Mouse (Mus musculus) midbrain, embryonic 10.5 days (tissue): ENCODE results near the gene Slc22a16. TPM values are rescaled to one million over a fixed set of nuclear protein-coding genes. Genes with fewer than 3 reads are reported as not detected.

Experiments
- DNase-seq: peaks from one replicate; pipeline ENCODE4 v3.0.0-alpha.2; 2017; ENCODE audit warnings: low spot score
- H3K27ac ChIP-seq: fragments of 300-500 bp; sonication (generic); replicated peaks from 2 replicates; pipeline ENCODE4 v1.5.1; 2016; ENCODE audit warnings: mild to moderate bottlenecking
- H3K27me3 ChIP-seq: fragments of 300-500 bp; sonication (generic); 2 replicates; pipeline ENCODE4 v1.6.1; 2016; ENCODE audit warnings: low read depth, mild to moderate bottlenecking; ENCODE audit not compliant: poor library complexity, severe bottlenecking
- H3K36me3 ChIP-seq: fragments of 300-500 bp; sonication (generic); 2 replicates; pipeline ENCODE4 v1.6.1; 2016; ENCODE audit warnings: mild to moderate bottlenecking, moderate library complexity
- H3K4me1 ChIP-seq: fragments of 300-500 bp; sonication (generic); 2 replicates; pipeline ENCODE4 v1.6.1; 2016
- H3K4me3 ChIP-seq: fragments of 300-500 bp; sonication (generic); 2 replicates; pipeline ENCODE4 v1.5.1; 2016; ENCODE audit warnings: mild to moderate bottlenecking, moderate library complexity
- H3K9me3 ChIP-seq: fragments of 300-500 bp; sonication (generic); replicated peaks from 2 replicates; pipeline ENCODE4 v1.6.1; 2016; ENCODE audit warnings: mild to moderate bottlenecking
- WGBS: fragments of 180-500 bp; shearing (Covaris S2); methylation state at CpG from one replicate; pipeline ENCODE4 v1.1.7; 2016; 5-methylcytosine and 5-hydroxymethylcytosine counted together
- polyA plus RNA-seq: library from polyadenylated mRNA; unstranded; fragments of >200 nt; fragmentation: Nextera tagmentation; extraction: Ambion mirVana; gene quantifications from 2 replicates; pipeline ENCODE4 v1.2.1, GENCODE M21; 2016

The Slc22a16 gene
- polyA plus RNA-seq, 1 experiment from 2014 or later, result not detected

GRCm38 (mm10) chr10:40629656-40630311 is 59.6 kb downstream of the Slc22a16 start, which contains the start of gene Ddo:
Ddo (plus strand) TSS chr10:40630011.
- 83% methylated on average over 8 of the region's 8 CpGs for WGBS
- H3K27me3 ChIP-seq, result no peaks in the 10 kb centered on the region
- H3K4me3 ChIP-seq, result no peak within 1 kb of the TSS
- H3K36me3 ChIP-seq, result no peaks in the 10 kb centered on the region
- DNase-seq, result no peak
- H3K9me3 ChIP-seq, result no peaks in the 10 kb centered on the region
- no peak within 1 kb of the TSS for H3K27ac ChIP-seq
- 0 out of 2 replicates have a peak, but pooled peaks cover 8% of the 10 kb centered on the region for H3K4me1 ChIP-seq

- no peaks in the 10 kb centered on the region for H3K36me3 ChIP-seq
These were observed 60.3 kb downstream of the Slc22a16 start for GRCm38 (mm10) chr10:40630457-40630856.

GRCm38 (mm10) chr10:40630961-40631360 is 60.8 kb downstream of the Slc22a16 start:
- DNase-seq, result no peak
- no peaks in the 10 kb centered on the region for H3K36me3 ChIP-seq
- 0 out of 2 replicates have a peak, but pooled peaks cover 8% of the 10 kb centered on the region for H3K4me1 ChIP-seq
- H3K27me3 ChIP-seq, result no peaks in the 10 kb centered on the region
- H3K27ac ChIP-seq, result no peak overlapping the region
- H3K4me3 ChIP-seq, result no peak overlapping the region
- no peaks in the 10 kb centered on the region for H3K9me3 ChIP-seq
- WGBS, result 85% methylated on average over 9 of the region's 9 CpGs

More at GRCm38 (mm10) chr10:40630457-40630856, 60.3 kb downstream of the Slc22a16 start:
- Histone ChIP-seq H3K27ac (no peak overlapping the region), H3K4me1 (0 out of 2 replicates have a peak, but pooled peaks cover 8% of the 10 kb centered on the region), H3K27me3 (no peaks in the 10 kb centered on the region), H3K4me3 (no peak overlapping the region), H3K9me3 (no peaks in the 10 kb centered on the region)
- WGBS, result 87% methylated on average over 5 of the region's 5 CpGs
- DNase-seq, result no peak

- Histone ChIP-seq H3K4me3 (no peak overlapping the region), H3K9me3 (no peaks in the 10 kb centered on the region), H3K36me3 (no peaks in the 10 kb centered on the region), H3K27me3 (no peaks in the 10 kb centered on the region), H3K4me1 (0 out of 2 replicates have a peak, but pooled peaks cover 8% of the 10 kb centered on the region), H3K27ac (no peak overlapping the region)
- DNase-seq, result no peak
- WGBS, result 93% methylated on average over 3 of the region's 3 CpGs
These were observed 62.0 kb downstream of the Slc22a16 start for GRCm38 (mm10) chr10:40632087-40632486.

GRCm38 (mm10) chr10:40637331-40637730 is 67.2 kb downstream of the Slc22a16 start:
- Histone ChIP-seq H3K36me3 (no peaks in the 10 kb centered on the region), H3K27ac (no peak overlapping the region), H3K4me1 (peaks cover 19% of the 10 kb centered on the region), H3K4me3 (no peak overlapping the region), H3K9me3 (no peaks in the 10 kb centered on the region), H3K27me3 (peaks cover 5% of the 10 kb centered on the region; the same call in 1 of the 2 replicates)
- no peak for DNase-seq
- 83% methylated on average over 10 of the region's 10 CpGs for WGBS

- H3K4me1 ChIP-seq, result peaks cover 19% of the 10 kb centered on the region
- H3K27ac ChIP-seq, result 0 out of 2 replicates have a peak overlapping the region, but pooled peaks have one; percentile 46
- H3K27me3 ChIP-seq, result peaks cover 5% of the 10 kb centered on the region; the same call in 1 of the 2 replicates
- H3K9me3 ChIP-seq, result no peaks in the 10 kb centered on the region
- no peak overlapping the region for H3K4me3 ChIP-seq
- DNase-seq, result no peak
- H3K36me3 ChIP-seq, result no peaks in the 10 kb centered on the region
- WGBS, result 59% methylated on average over 7 of the region's 7 CpGs
These were observed 68.1 kb downstream of the Slc22a16 start for GRCm38 (mm10) chr10:40638276-40638675.

- DNase-seq, result no peak
- H3K27ac ChIP-seq, result peak overlapping the region; percentile 61
- H3K4me3 ChIP-seq, result no peak overlapping the region
- peaks cover 5% of the 10 kb centered on the region; the same call in 1 of the 2 replicates for H3K27me3 ChIP-seq
- peaks cover 19% of the 10 kb centered on the region for H3K4me1 ChIP-seq
- WGBS, result 58% methylated on average over 26 of the region's 26 CpGs
- H3K9me3 ChIP-seq, result no peaks in the 10 kb centered on the region
- no peaks in the 10 kb centered on the region for H3K36me3 ChIP-seq
These were observed 69.0 kb downstream of the Slc22a16 start for GRCm38 (mm10) chr10:40638823-40639819.

- Histone ChIP-seq H3K27me3 (peaks cover 5% of the 10 kb centered on the region; the same call in 1 of the 2 replicates), H3K27ac (no peak overlapping the region), H3K4me1 (peaks cover 19% of the 10 kb centered on the region), H3K4me3 (no peak overlapping the region), H3K36me3 (no peaks in the 10 kb centered on the region), H3K9me3 (no peaks in the 10 kb centered on the region)
- DNase-seq, result no peak
- WGBS, result 93% methylated on average over 4 of the region's 4 CpGs
These were observed 70.3 kb downstream of the Slc22a16 start for GRCm38 (mm10) chr10:40640406-40640805.

GRCm38 (mm10) chr10:40641901-40642300 is 71.8 kb downstream of the Slc22a16 start:
- H3K9me3 ChIP-seq, result peaks cover 11% of the 10 kb centered on the region
- DNase-seq, result no peak
- WGBS, result 93% methylated on average over 7 of the region's 7 CpGs
- H3K4me1 ChIP-seq, result peaks cover 19% of the 10 kb centered on the region
- no peak overlapping the region for H3K27ac ChIP-seq
- peaks cover 9% of the 10 kb centered on the region; the same call in 1 of the 2 replicates for H3K27me3 ChIP-seq
- no peaks in the 10 kb centered on the region for H3K36me3 ChIP-seq
- no peak overlapping the region for H3K4me3 ChIP-seq

GRCm38 (mm10) chr10:40643126-40643525 is 73.0 kb downstream of the Slc22a16 start:
- no peak for DNase-seq
- 84% methylated on average over 5 of the region's 5 CpGs for WGBS

GRCm38 (mm10) chr10:40644456-40644855 is 74.3 kb downstream of the Slc22a16 start:
- Histone ChIP-seq H3K4me1 (peaks cover 3% of the 10 kb centered on the region), H3K36me3 (no peaks in the 10 kb centered on the region), H3K9me3 (peaks cover 11% of the 10 kb centered on the region), H3K27me3 (peaks cover 9% of the 10 kb centered on the region; the same call in 1 of the 2 replicates), H3K27ac (no peak overlapping the region), H3K4me3 (no peak overlapping the region)
- DNase-seq, result no peak
- 86% methylated on average over 9 of the region's 9 CpGs for WGBS

More at GRCm38 (mm10) chr10:40643126-40643525, 73.0 kb downstream of the Slc22a16 start:
- no peak overlapping the region for H3K27ac ChIP-seq
- H3K9me3 ChIP-seq, result peaks cover 11% of the 10 kb centered on the region
- H3K4me1 ChIP-seq, result peaks cover 16% of the 10 kb centered on the region
- peaks cover 9% of the 10 kb centered on the region; the same call in 1 of the 2 replicates for H3K27me3 ChIP-seq
- H3K4me3 ChIP-seq, result no peak overlapping the region
- no peaks in the 10 kb centered on the region for H3K36me3 ChIP-seq

GRCm38 (mm10) chr10:40645346-40645745 is 75.2 kb downstream of the Slc22a16 start:
- Histone ChIP-seq H3K36me3 (no peaks in the 10 kb centered on the region), H3K27me3 (peaks cover 9% of the 10 kb centered on the region; the same call in 1 of the 2 replicates), H3K4me1 (no peaks in the 10 kb centered on the region), H3K27ac (no peak overlapping the region), H3K4me3 (no peak overlapping the region), H3K9me3 (peaks cover 11% of the 10 kb centered on the region)
- 80% methylated on average over 1 of the region's 1 CpGs for WGBS
- DNase-seq, result no peak
